Mouse (Mus musculus): ENCODE data around the gene Snx30. TPM values are rescaled to one million over a fixed set of nuclear protein-coding genes. Genes with fewer than 3 reads are reported as not detected.

Snx30 gene
- total RNA-seq, 4 experiments from 2014 or later, result 4.1 to 6.8 (median 5.5) TPM

DNA sequence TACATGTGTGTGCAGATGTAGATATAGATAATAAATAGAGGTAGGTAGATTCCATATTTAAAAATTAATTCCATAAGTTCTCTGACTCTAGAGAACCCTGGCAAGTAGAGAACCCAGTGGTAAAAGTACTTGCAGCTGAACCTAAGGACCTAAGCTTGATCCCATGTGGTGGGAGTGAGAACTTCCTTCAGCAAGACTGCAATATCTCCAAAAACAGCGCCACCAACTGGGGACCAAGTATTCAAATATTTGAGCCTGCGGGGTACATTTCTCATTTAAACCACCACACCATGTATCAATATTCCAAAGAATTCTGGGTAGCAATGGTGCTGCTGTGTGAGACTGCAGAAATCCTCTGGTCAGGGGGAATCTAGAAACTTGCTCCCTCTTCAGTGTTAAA lies 11.5 kb upstream of the Snx30 start:
- no peak for DNase-seq (ENCODE audit: low spot score)

DNA sequence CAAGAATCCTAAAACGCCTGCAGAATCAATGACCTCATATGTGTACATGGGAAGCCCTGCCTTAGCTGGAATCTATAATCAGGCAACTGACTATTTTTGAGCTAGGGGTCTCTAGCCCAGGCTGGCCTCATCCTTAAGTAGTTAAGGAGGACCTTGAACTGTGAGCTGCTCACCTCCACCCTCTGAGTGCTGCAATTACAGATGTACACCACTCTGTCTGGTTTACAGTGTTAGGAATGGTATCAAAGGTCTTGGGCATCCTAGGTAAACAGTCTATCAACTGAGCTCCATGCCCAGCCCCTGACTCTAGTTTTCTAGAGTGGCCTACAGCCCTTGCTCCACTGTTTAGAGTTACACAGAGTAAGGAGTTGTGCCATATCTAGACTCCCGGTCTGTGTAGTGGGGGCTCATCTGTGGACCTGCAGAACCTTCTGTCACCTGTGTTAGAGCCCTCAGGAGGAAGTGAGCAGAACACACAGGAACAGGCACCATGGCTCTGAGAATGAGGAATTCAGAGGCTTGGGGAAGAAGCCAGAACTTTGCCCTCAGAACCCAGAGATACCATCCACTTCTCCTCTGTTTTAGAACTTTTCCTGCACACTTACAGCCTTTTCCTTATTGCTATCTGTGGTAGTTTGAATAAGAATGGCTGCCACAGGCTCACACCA lies 9.7 kb upstream of the Snx30 start:
- DNase-seq (ENCODE audit: low spot score), result no peak

DNA sequence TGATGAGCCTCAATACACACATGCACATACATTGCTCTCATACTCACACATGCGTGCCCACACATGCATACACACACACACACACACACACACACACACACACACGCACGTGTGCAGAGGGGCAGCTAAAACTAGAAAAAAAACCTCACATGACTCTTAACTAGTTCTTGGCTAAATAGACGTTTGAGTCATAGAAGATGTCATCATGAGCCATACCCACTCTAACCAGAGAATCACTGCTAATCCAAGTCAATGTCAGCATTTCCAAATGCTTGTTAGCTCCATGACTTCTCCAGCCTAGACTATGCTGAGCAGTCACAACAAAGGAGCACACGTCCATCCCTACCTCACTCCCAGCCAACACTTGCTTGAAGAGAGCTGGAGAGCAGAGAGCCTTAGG lies 5.5 kb upstream of the Snx30 start:
- DNase-seq (ENCODE audit: low spot score), result no peak

DNA sequence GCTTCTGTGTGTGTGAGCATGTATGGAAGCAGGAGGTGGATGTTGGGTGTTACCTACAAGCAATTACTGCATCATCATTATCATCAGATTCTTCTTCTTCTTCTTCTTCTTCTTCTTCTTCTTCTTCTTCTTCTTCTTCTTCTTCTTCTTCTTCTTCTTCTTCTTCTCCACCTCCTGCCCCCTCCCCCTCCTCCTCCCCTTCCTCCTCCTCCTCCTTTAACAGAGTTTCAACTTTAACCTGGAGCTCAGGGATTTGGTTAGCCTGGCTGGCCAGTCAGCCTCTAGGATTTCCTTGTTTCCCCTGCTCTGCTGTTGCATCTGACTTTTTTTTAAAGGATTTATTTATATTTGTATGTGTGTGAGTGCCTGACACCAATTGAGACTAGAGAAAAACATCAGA lies 4.2 kb upstream of the Snx30 start, which contains the start of gene Inip:
Gene Inip (minus strand): TSS at position 101 of the 400 bp plus-strand sequence.
- no peak for DNase-seq (ENCODE audit: low spot score)

DNA sequence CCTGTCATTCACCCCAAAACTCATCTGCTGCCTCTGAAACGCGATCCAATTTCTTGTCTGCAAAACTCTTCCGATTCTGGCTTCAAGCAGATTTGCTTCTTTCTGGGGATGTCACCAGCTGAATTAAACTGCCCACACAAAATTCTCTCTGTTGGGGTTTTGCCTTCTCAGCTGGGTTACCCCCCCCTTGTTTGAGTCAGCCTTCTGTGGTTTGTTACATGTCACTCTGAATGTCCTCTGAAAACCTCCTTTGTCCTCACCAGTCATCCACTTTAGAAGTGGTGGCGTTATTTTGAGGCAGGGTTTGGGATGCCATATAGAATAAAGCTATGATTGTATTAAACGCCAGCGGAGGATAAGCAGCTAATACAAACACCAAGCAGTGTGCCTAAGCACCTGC lies 3.5 kb upstream of the Snx30 start:
- no peak for DNase-seq (ENCODE audit: low spot score)

DNA sequence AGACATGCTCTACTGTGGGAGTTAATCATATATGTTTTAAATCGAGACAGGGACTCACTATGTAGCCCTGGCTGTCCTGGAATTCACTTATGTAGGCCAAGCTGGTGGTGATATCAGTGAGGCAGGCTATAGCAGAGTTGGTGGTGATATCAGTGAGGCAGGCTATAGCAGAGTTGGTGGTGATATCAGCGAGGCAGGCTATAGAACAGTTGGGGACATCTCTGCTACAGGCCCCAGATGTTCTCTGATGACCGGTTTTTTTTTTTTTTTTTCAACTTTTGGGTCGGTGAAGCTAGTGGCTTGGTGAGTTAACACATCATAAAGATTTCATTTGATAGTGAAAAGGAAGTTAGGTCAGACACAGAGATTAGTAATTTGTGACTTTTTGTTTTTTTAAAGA lies 2.8 kb upstream of the Snx30 start:
- DNase-seq (ENCODE audit: low spot score), result no peak

DNA sequence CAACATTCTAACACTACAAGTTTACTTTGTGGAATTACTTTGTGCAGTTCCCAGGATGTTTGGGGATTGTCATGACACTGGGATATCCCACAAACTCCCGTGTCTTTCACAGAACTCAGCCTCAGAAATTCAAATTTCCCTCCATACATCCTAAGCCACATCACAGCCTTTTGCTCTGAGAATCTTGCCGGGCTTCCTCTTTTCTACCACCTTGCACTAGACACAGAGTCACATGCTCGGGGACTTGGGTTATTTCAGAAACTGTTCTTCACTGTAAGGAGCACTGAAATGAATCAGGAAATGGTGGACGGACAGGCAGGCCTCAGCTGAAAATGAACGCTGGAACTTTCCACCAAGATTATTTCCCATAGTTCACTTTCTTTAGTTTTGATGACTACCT lies 2.3 kb upstream of the Snx30 start:
- DNase-seq (ENCODE audit: low spot score), result no peak

DNA sequence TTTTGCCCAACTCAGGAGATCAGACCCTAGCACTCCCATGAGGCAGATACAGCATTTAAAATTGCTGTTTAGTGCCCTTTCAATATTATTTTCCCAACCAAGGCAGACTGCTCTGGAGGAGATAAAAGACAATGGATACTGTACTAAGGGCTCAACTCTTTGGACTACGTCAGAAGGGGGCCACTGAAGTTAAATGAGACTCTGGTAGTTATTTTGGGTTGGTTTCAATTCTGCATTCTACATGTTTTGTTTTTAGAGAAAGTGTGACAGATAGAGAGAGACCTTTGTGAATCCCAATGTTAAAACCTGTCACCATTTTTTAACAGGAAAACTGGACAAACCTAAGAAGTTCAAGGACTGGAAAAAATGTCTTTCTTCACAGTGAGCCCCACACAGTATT lies 886 bp upstream of the Snx30 start:
- DNase-seq (ENCODE audit: low spot score), result no peak

DNA sequence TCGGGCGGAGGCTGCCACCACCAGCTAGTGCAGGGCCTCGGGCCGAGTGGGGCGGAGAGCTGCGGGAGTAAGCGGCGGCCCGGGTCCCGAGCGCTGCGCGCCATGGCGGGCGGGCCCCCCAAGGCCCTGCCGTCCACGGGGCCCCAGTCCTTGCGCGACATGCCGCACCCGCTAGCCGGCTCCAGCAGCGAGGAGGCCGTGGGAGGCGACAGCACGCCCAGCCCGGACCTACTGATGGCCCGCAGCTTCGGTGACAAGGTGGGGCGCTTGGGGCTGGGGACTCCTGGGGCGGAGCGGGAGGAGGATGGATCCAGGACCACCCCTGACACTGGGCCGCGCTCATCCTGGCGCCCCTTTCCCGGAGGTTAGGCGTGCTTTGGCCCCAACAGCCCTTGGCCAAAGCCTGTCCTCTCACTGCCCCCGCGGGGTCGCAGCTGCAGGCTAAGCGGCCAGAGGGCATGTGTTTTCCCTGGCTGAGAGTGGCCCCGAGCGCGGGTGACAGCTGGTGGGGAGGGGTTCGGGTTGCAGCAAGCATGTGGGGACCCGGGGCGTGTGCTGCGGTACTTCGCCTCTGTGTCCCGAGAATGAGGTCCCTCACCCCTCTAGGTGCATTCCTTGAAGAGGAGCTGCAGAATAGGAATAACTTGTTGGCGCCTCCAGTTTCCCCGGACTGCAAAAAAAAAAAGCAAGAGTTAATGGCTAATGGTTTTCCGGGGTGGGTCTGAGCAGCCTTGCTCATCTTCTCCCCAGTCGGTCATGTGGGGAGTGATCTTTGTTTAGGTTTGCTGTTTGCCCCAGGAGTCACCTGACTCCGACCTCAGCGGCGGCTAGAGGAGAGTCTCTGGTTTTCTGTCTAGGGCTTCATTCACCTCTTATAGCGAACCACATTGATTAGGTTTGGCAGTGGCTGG lies 583 bp downstream of the Snx30 start:
- no peak for DNase-seq (ENCODE audit: low spot score)

DNA sequence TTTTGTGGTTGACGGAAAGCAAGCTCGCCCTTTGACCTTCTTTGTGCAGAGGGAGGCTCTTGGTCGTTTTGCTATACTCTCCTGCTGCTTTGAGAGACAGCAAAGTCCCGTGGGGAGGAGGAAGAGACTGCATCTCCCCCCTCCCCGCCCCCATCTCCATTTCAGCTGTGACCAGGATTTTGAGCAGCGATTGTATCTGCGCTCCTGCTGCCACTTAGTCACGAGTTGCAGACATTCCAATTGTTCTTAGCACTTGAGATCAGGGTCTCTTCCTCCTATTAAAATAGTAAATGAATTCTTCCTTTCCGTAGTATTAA lies 1.2 kb downstream of the Snx30 start:
- no peak for DNase-seq (ENCODE audit: low spot score)

DNA sequence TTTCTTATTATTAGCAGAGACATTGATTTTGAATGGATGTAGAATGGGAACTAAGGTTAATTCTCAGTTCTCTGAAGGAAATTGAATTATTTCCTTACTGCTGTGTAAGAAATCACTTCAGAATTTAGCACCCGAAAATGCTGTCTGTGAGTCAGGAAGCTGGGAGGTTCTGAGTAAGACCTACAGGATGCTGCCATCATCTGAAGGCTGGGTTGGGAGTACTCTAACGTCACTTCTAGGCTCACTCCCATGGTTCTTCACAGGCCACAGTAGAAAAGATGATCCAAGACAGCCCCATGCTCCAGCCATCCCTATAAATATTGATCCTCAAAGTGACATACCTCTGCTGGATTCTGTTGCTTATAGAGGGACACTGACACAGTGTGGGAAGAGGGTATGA lies 1.9 kb downstream of the Snx30 start:
- DNase-seq (ENCODE audit: low spot score), result no peak

DNA sequence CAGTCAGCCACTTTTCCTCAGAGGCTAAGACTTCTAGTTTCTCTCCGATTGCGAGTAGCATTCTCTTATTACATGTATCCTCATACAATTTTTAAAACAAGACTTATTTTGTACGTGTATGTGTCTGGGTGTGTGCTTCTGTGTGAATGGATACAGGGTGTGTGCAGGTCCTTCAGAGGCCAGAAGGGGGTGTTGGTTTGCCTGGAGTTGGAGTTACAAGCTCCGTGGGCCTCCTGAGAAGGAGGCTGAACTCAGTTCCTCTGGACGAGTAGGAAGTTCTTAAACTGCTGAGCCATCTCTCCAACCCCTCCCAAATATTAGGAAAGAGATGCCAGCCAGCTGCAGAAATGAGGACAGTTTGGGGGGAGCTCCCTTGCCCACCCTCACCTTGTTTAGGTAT lies 2.8 kb downstream of the Snx30 start:
- DNase-seq (ENCODE audit: low spot score), result no peak

DNA sequence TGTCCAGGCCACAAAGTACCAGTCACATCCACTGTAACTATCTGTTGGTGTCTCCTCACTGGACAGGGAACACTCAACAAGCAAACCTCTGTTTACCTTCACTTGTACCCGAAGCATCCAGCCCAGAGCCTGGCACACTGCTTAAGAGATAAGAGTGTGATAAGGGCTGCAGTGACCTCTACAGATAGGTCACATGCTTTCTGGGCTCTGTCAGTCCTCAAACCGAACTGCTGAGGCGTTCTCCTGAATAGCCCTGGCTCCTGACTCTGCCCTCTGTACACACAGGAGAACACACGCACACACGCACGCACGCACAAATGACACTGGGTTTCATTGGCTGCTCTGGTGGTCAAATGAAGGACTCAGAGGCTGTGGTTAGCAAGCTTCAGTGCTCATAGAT lies 8.5 kb downstream of the Snx30 start:
- DNase-seq (ENCODE audit: low spot score), result no peak

DNA sequence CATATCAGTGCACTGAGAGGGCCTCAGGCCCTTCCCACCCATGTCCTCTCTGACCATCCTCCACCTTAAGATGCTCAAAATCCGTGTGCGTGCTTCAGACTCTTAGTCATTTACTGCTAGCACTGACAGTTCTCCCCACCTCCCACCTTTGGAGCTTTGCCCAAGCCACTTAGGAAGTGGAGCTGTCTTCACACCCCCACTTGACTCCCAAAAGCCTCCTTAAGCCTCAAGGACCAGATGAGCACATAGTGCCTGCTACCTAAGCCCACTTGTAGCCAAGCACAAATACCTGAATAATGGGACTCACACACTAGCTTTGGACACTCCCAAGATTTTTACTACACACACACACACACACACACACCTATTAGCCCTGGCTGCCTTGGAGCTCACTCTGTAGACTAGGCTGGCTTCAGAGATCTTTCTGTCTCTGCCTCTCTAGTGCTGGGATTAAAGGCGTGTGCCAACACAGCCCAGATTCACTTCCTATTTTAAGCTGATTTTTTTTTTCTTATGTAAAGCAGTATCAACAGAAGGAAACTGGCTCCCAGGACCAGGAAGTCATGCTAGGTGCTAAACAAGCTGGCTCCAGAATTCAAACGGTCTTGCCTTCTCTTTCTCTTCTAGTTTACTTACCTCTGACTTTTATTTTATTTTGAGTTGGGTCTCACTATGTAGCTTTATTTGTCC lies 9.6 kb downstream of the Snx30 start:
- DNase-seq (ENCODE audit: low spot score), result no peak

DNA sequence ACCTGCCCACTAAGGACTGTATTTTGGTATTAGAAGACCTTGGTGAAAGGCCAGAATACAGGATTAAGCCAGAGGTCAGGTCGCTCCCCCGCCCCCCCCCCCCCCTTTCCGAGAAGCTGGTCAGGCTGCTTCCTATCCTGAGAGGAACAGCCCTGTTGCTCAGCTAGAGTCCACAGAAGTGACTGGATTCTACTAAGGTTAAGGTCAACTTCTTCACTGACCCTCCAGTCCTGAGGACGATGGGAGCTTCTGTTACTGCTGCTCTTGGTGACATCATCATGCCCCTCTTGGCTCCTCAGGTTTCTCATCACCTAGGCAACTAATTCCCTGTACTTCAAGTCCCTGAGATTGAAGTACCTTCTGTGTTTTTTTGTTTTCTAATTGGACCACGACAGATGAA lies 10.4 kb downstream of the Snx30 start:
- DNase-seq (ENCODE audit: low spot score), result no peak

DNA sequence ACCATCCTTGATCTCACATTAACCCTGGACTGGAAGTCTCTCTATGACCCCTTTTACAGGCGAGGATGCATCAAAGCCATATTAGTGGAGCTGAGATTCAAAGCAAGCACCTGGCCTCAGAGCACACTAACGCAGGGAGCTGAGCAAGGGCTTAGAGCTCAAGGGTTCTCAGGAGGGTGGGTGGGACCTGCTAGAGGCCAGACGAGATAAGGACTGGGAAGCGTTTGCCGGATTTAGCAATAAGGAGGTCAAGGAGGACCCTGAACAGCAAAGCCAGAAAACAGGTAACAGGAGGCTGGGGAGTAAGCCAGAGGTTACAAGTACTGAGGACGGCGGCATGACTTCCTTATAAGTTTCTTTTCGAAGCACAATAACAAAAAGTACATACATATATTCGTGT lies 10.8 kb downstream of the Snx30 start:
- DNase-seq (ENCODE audit: low spot score), result no peak

DNA sequence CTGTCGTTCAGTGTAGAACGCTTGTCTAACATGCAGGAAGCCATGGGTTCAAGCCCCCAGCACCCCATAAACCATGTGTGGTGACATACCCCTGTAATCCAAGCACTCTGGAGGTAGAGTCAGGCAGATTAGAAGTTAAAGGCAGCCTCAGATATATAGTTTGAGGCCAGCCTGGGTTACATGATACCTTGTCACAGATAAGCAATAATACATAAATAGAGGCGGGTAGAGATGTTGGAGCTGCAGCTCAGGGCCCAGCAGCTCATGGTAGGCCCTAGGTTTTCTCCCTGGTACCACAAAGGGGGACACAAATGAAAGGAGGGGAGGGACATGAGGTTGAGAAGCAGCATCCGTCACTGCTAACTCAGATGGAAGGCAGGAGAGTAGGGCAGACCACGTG lies 12.2 kb downstream of the Snx30 start:
- no peak for DNase-seq (ENCODE audit: low spot score)

DNA sequence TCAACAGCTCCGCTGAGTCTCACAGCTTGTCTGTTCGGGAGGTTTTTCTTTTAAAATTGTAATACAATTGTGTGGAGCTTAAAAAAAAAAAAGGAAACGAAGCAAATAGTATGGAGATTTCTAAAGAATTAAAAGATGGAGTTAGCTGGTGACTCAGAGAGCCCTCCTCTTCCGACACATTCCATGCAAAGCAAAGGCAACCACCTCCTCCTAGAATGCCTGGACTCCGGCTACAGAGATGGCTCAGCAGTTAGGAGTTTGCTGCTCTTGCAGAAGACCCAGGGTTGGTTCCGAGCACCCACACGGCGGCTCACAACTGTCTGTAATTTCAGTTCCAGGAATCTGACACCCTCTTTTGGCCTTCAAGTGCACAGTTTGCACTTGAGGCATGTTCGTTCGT lies 12.9 kb downstream of the Snx30 start:
- no peak for DNase-seq (ENCODE audit: low spot score)

DNA sequence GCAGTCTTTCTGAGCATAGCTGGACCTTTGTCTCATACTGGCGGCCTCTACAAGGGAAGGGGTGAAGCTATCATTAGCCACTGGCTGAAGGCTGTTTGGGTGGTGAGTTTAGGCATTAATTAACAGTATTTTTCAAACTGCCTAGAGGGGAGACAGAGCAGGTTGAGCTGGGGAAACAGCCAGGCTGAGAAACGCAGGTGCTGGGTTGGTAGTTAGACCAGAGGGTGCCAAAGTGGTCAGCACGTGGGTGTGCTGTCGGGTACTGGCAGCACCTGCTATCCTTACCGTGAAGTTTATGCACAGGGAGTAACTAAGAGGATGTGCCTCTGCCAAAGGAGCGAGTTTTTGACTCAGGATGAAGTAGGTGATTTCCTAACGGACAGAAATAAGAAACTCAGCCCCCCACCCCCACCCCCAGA lies 13.4 kb downstream of the Snx30 start:
- no peak for DNase-seq (ENCODE audit: low spot score)

DNA sequence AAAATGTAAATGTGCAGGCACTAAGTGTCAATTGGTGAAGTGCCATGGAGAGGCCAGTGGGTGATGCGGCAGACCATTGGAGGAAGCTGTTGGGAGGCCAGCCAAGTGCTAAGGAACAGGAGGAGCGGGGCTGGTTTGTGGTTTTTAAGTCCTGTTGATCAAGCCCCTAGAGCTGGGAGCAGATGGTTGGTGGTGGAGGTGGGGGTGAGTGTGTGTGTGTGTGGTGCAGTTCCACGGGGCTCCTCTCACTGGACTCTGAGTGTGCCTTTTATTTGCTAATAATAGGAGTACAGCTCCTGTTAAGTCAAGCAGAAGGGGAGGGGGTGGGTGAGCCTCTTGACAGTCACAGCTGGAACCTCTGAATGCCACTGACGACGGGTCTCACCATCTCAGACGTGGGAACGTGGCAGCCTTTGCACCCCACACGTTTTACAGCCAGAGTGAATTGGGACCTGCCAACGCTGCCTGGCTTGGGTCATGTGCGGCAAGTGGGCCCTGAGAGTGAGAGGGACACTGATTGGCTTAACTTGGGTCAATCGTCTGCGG lies 13.9 kb downstream of the Snx30 start:
- DNase-seq (ENCODE audit: low spot score), result no peak

DNA sequence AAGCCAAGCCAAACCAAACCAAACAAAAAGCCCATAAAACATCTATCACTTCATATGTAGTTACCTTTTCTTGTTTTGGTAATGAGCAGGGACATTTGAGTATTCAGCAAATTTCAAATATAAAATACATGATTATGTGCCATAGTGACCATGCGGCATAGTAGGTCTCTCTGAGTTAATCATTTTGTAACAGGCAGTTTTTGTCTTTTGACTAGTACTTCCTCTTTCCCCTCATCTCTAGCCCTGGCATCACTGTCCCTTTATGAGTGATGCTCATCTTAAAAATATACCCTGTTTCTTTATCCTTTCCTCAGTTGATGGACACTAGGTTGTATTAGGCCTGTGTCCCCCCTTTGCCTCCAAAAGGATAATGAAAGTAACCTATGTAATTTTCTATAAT lies 15.9 kb downstream of the Snx30 start:
- DNase-seq (ENCODE audit: low spot score), result no peak

DNA sequence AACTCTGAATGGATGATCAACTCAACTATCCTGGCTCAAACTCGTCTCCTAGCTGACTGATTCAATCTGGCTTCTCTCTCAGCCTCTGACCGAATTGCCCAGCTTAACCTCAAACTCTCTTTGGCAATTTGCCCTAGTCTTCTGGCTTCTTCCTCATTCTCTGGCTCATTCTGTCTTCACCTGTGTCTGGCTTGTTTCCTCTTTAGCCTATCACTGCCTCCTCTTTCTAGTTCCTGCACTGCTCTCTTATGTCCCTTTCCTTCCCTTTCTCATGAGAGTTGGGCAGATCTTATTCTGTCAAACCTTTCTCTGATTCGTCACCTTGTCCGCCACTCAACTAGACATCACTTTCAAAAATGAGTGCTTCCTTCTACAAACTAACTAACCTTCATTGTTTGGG lies 16.5 kb downstream of the Snx30 start:
- no peak for DNase-seq (ENCODE audit: low spot score)

DNA sequence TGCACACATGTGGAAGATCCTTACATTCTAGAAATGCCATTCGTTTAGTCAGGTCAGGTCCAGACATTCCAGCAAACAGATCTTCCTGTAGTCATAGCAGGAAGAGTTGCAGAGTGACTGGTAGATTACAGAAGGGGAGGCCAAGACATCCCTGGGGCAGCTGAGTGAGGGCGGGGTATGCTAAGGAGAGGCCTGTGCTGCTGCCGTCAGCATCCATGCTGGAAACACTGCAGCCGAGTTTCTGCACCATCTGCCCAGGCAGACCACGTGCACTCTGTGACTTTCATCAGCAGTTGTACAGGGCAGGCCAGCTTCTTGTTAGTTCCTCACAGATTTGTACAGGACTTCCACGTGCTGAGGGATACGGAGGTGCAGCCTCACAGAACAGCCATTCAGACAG lies 17.8 kb downstream of the Snx30 start:
- no peak for DNase-seq (ENCODE audit: low spot score)

Measured in heart, adult 8-10 months (tissue).